Mouse (Mus musculus) MEL (cell line): Measurements from ENCODE around the gene Anapc15. TPM values are rescaled to one million over a fixed set of nuclear protein-coding genes. Genes with fewer than 3 reads are reported as not detected.
A peak's percentile ranks its signal among the peaks of the same experiment; 100 is the strongest.
"Not testable (repeated sequence)": the region's sequence is repeated elsewhere in the genome, so short reads cannot be mapped to it uniquely, and the experiment has no call there.

ENCODE experiments used
- DNase-seq: peaks from one replicate; pipeline ENCODE4 v3.0.0; 2011; ENCODE audit warnings: low read depth, low spot score
- H3K27ac ChIP-seq: 2 replicates; pipeline ENCODE4 v1.5.1; 2012; ENCODE audit warnings: low read depth, mild to moderate bottlenecking, control low read depth, low read length, moderate library complexity; ENCODE audit not compliant: control insufficient read depth
- H3K27me3 ChIP-seq, 2 experiments: fragments of 150-350 bp in 1 of 2; sonication (generic) in 1 of 2; 2 replicates each; pipeline ENCODE4 v1.6.1; 2012; ENCODE audit warnings: low read length in 2 of 2, mild to moderate bottlenecking in 2 of 2, improper control_type of control experiment in 1 of 2, moderate library complexity in 1 of 2; ENCODE audit not compliant: insufficient read depth in 2 of 2, control insufficient read depth in 1 of 2
- H3K36me3 ChIP-seq, 2 experiments: 2 replicates each; pipeline ENCODE4 v1.6.1; 2012 to 2014; ENCODE audit warnings: low read length in 2 of 2, improper control_type of control experiment in 1 of 2, inconsistent platforms in 1 of 2, mild to moderate bottlenecking in 1 of 2; ENCODE audit not compliant: insufficient read depth in 2 of 2, control insufficient read depth in 1 of 2
- H3K4me1 ChIP-seq, 2 experiments: fragments of 150-350 bp in 1 of 2; sonication (generic) in 1 of 2; 2 replicates each; pipeline ENCODE4 v1.6.1; 2012; ENCODE audit warnings: low read length in 2 of 2, improper control_type of control experiment in 1 of 2, mild to moderate bottlenecking in 1 of 2; ENCODE audit not compliant: insufficient read depth in 2 of 2, control insufficient read depth in 1 of 2
- H3K4me3 ChIP-seq, 2 experiments: fragments of 150-350 bp in 1 of 2; sonication (generic) in 1 of 2; 2 replicates each; pipeline ENCODE4 v1.5.1; 2012; ENCODE audit warnings: low read depth in 2 of 2, low read length in 2 of 2, mild to moderate bottlenecking in 2 of 2, moderate library complexity in 2 of 2, control low read depth in 1 of 2, improper control_type of control experiment in 1 of 2; ENCODE audit not compliant: control insufficient read depth in 1 of 2, insufficient read depth in 1 of 2
- H3K79me2 ChIP-seq: 2 replicates; pipeline ENCODE4 v1.6.1; 2012; ENCODE audit warnings: mild to moderate bottlenecking, low read length, moderate library complexity; ENCODE audit not compliant: control insufficient read depth, poor library complexity, insufficient read depth
- H3K9ac ChIP-seq: 2 replicates; pipeline ENCODE4 v1.6.1; 2012; ENCODE audit warnings: low read depth, mild to moderate bottlenecking, control low read depth, low read length, moderate library complexity; ENCODE audit not compliant: control insufficient read depth, poor library complexity, severe bottlenecking
- H3K9me3 ChIP-seq: fragments of 150-350 bp; sonication (generic); replicated peaks from 2 replicates; pipeline ENCODE4 v1.6.1; 2012; ENCODE audit warnings: mild to moderate bottlenecking, low read length, improper control_type of control experiment, moderate library complexity; ENCODE audit not compliant: insufficient read depth
- CHD1 ChIP-seq: IDR thresholded peaks from 2 replicates; pipeline ENCODE4 v1.6.1; 2012; ENCODE audit warnings: low read depth, mild to moderate bottlenecking, inconsistent platforms, low read length, improper control_type of control experiment
- CTCF ChIP-seq, 3 experiments: IDR thresholded peaks in 2 of 3; conservative IDR thresholded peaks in 1 of 3; 2 replicates each; pipeline ENCODE4 v1.5.1; 2011 to 2012; ENCODE audit warnings: low read length in 3 of 3, low read depth in 2 of 3, mild to moderate bottlenecking in 2 of 3, improper control_type of control experiment in 1 of 3, inconsistent platforms in 1 of 3, mixed read lengths in 1 of 3, moderate library complexity in 1 of 3; ENCODE audit not compliant: control insufficient read depth in 1 of 3, insufficient read depth in 1 of 3, poor library complexity in 1 of 3, severe bottlenecking in 1 of 3
- E2F4 ChIP-seq: IDR thresholded peaks from 2 replicates; pipeline ENCODE4 v1.6.1; 2011; ENCODE audit warnings: low read depth, low read length, improper control_type of control experiment, borderline replicate concordance
- EP300 ChIP-seq, 2 experiments: IDR thresholded peaks; 2 replicates each; pipeline ENCODE4 v1.6.1; 2011; ENCODE audit warnings: improper control_type of control experiment in 2 of 2, low read length in 2 of 2, low read depth in 1 of 2, mild to moderate bottlenecking in 1 of 2
- ETS1 ChIP-seq: IDR thresholded peaks from 2 replicates; pipeline ENCODE4 v1.6.1; 2012; ENCODE audit warnings: low read depth, mild to moderate bottlenecking, inconsistent platforms, low read length, improper control_type of control experiment, moderate library complexity
- GATA1 ChIP-seq: IDR thresholded peaks from 2 replicates; pipeline ENCODE4 v1.6.1; 2011; ENCODE audit warnings: low read depth, low read length, improper control_type of control experiment
- JUND ChIP-seq: IDR thresholded peaks from 2 replicates; pipeline ENCODE4 v1.6.1; 2011; ENCODE audit warnings: low read depth, mild to moderate bottlenecking, improper control_type of control experiment, low read length
- MAX ChIP-seq: IDR thresholded peaks from 2 replicates; pipeline ENCODE4 v1.6.1; 2011; ENCODE audit warnings: low read length, improper control_type of control experiment
- MEF2A ChIP-seq: IDR thresholded peaks from 2 replicates; pipeline ENCODE4 v1.6.1; 2014; ENCODE audit warnings: low read depth, mild to moderate bottlenecking, inconsistent platforms, low read length, improper control_type of control experiment; ENCODE audit not compliant: poor library complexity, insufficient replicate concordance, severe bottlenecking; ENCODE audit errors: extremely low read depth
- MXI1 ChIP-seq: IDR thresholded peaks from 2 replicates; pipeline ENCODE4 v1.6.1; 2011; ENCODE audit warnings: mild to moderate bottlenecking, low read depth, low read length, improper control_type of control experiment
- NELFE ChIP-seq: IDR thresholded peaks from 2 replicates; pipeline ENCODE4 v1.6.1; 2011; ENCODE audit warnings: low read depth, low read length, improper control_type of control experiment
- NRF1 ChIP-seq: IDR thresholded peaks from 2 replicates; pipeline ENCODE4 v1.6.1; 2014; ENCODE audit warnings: low read depth, mild to moderate bottlenecking, inconsistent platforms, low read length, improper control_type of control experiment, moderate library complexity; ENCODE audit not compliant: poor library complexity, insufficient read depth, severe bottlenecking
- POLR2AphosphoS5 ChIP-seq: IDR thresholded peaks from 2 replicates; pipeline ENCODE4 v1.6.1; 2012; ENCODE audit warnings: low read depth, borderline replicate concordance, mild to moderate bottlenecking, inconsistent platforms, low read length, moderate library complexity, mixed read lengths
- SIN3A ChIP-seq: IDR thresholded peaks from 2 replicates; pipeline ENCODE4 v1.6.1; 2012; ENCODE audit warnings: low read length, improper control_type of control experiment, inconsistent platforms
- TAL1 ChIP-seq: IDR thresholded peaks from 2 replicates; pipeline ENCODE4 v1.6.1; 2012; ENCODE audit warnings: mild to moderate bottlenecking, inconsistent platforms, low read length, moderate library complexity, mixed read lengths
- TBP ChIP-seq: IDR thresholded peaks from 2 replicates; pipeline ENCODE4 v1.8.0; 2011; ENCODE audit warnings: low read depth, low read length, improper control_type of control experiment
- UBTF ChIP-seq: IDR thresholded peaks from 2 replicates; pipeline ENCODE4 v1.6.1; 2012; ENCODE audit warnings: low read depth, mild to moderate bottlenecking, inconsistent platforms, low read length, improper control_type of control experiment, moderate library complexity, borderline replicate concordance; ENCODE audit not compliant: insufficient read depth
- USF1 ChIP-seq: IDR thresholded peaks from 2 replicates; pipeline ENCODE4 v1.6.1; 2014; ENCODE audit warnings: low read depth, mild to moderate bottlenecking, inconsistent platforms, low read length, improper control_type of control experiment, moderate library complexity
- ZKSCAN1 ChIP-seq: IDR thresholded peaks from 2 replicates; pipeline ENCODE4 v1.6.1; 2012; ENCODE audit warnings: low read depth, mild to moderate bottlenecking, inconsistent platforms, low read length, improper control_type of control experiment, moderate library complexity
- polyA plus RNA-seq, 2 experiments: library from polyadenylated mRNA; stranded (reverse) in 1 of 2; unstranded in 1 of 2; fragments of >175 nt in 1 of 2; fragments of >200 nt in 1 of 2; gene quantifications; 2 replicates each; pipeline versions ENCODE4 v1.2.1 to v1.2.4; 2012; ENCODE audit warnings: low replicate concordance in 2 of 2, low read depth in 1 of 2; ENCODE audit not compliant: insufficient read length in 2 of 2, insufficient read depth in 1 of 2, missing spikeins in 1 of 2
- total RNA-seq: library from RNA; depleted of rRNA; stranded (reverse); fragments of 300-350 nt; gene quantifications from 2 replicates; pipeline ENCODE4 v1.2.3, GENCODE M21; 2012; rRNA removed

The Anapc15 gene
- total and polyA plus RNA-seq, 3 experiments, result 68.7 to 103 TPM; not detected in 1

GRCm38 (mm10) chr7:101939758-101940157 is 76.2 kb downstream of the Anapc15 start:
- Histone ChIP-seq H3K27me3 (no peaks in the 10 kb centered on the region), H3K9ac (no peak overlapping the region), H3K36me3 (peaks cover 8 to 19% of the 10 kb centered on the region in 2 experiments), H3K9me3 (no peaks in the 10 kb centered on the region), H3K4me1 (peaks cover 4 to 18% of the 10 kb centered on the region in 2 experiments; a peak in 2 of 4 replicates), H3K27ac (no peak overlapping the region), H3K4me3 (no peak overlapping the region), H3K79me2 (peaks cover 48% of the 10 kb centered on the region)
- no peak for TF ChIP-seq NELFE
- no peak for TF ChIP-seq ZKSCAN1
- no peak for TF ChIP-seq USF1
- no peak for TF ChIP-seq TAL1
- no peak for TF ChIP-seq MAX
- no peak for TF ChIP-seq CHD1
- no peak for TF ChIP-seq JUND
- no peak for TF ChIP-seq UBTF
- no peak for TF ChIP-seq ETS1
- TF ChIP-seq MEF2A, result no peak
- no peak for TF ChIP-seq POLR2AphosphoS5
- no peak for TF ChIP-seq SIN3A
- no peak for TF ChIP-seq CTCF (IDR thresholded peaks at IDR 0.05 in 2 of 3, conservative IDR thresholded peaks at IDR 0.05 in 1 of 3; ENCODE audit: control insufficient read depth in 1 of 3, insufficient read depth in 1 of 3, low read depth in 2 of 3, low read length in 3 of 3, poor library complexity in 1 of 3, severe bottlenecking in 1 of 3)
- TF ChIP-seq E2F4, result no peak
- no peak for TF ChIP-seq TBP
- no peak for TF ChIP-seq NRF1
- DNase-seq, result no peak

- TF ChIP-seq GATA1 (peak; percentile 74), ETS1 (peak; percentile 92), TBP (0 out of 2 replicates have a peak, but pooled peaks have one; percentile 20), MXI1 (0 out of 2 replicates have a peak, but pooled peaks have one; percentile 38), EP300 (IDR thresholded peaks at IDR 0.05; ENCODE audit: low read depth in 1 of 2, low read length in 2 of 2) (peak in 1 of 2 experiments; percentile 41; a peak in 1 of 4 replicates), SIN3A (peak; percentile 88)
- H3K9me3 ChIP-seq, H3K4me1 ChIP-seq, H3K27me3 ChIP-seq: not testable (repeated sequence)
- peak overlapping the region; percentile 8; the same call in 1 of the 2 replicates for H3K9ac ChIP-seq
- peaks cover 0 to 13% of the 10 kb centered on the region in 2 experiments; a peak in 2 of 4 replicates for H3K36me3 ChIP-seq
- H3K79me2 ChIP-seq, result peaks cover 26% of the 10 kb centered on the region
- peak; percentile 85 for DNase-seq
- H3K4me3 ChIP-seq, result peak overlapping the region; percentile 8 to 31; a peak in 2 of 4 replicates
- H3K27ac ChIP-seq, result 0 out of 2 replicates have a peak overlapping the region, but pooled peaks have one; percentile 19
These were observed 85.5 kb downstream of the Anapc15 start for GRCm38 (mm10) chr7:101949008-101949407.

Other genes with a start within 250 kb of the Anapc15 start
- 59.0 and 84.5 TPM in 2 replicates for gene Clpb, start 200.1 kb upstream of the Anapc15 start, total RNA-seq
- 10 to 100 TPM in 1 of 2 experiments, not detected in 1; 71.5 TPM for gene Clpb, start 200.1 kb upstream of the Anapc15 start, polyA plus RNA-seq
- not detected in 2 replicates for gene Phox2a, start 45.4 kb upstream of the Anapc15 start, total RNA-seq
- gene Phox2a, start 45.4 kb upstream of the Anapc15 start, polyA plus RNA-seq, result not detected
- gene Inppl1, start 25.5 kb upstream of the Anapc15 start, total RNA-seq, result 9.5 and 11.7 TPM in 2 replicates
- gene Inppl1, start 25.5 kb upstream of the Anapc15 start, polyA plus RNA-seq, result 10 to 100 TPM in 1 of 2 experiments, not detected in 1; 31.3 TPM
- not detected in 2 replicates for gene Folr2, start 6.5 kb upstream of the Anapc15 start, total RNA-seq
- not detected for gene Folr2, start 6.5 kb upstream of the Anapc15 start, polyA plus RNA-seq
- gene Folr1, start 7.1 kb downstream of the Anapc15 start, total RNA-seq, result 0.12 TPM in 1 of 2 replicates, not detected in the other
- gene Folr1, start 7.1 kb downstream of the Anapc15 start, polyA plus RNA-seq, result under 1 TPM in 1 of 2 experiments, not detected in 1; 0.07 TPM
- 70.5 and 79.5 TPM in 2 replicates for gene Lamtor1, start 42.2 kb downstream of the Anapc15 start, total RNA-seq
- 100 to 1,000 TPM in 1 of 2 experiments, not detected in 1; 115 TPM for gene Lamtor1, start 42.2 kb downstream of the Anapc15 start, polyA plus RNA-seq
- 0.78 and 1.3 TPM in 2 replicates for gene Tomt, start 42.6 kb downstream of the Anapc15 start, total RNA-seq
- under 1 TPM in 1 of 2 experiments, not detected in 1; 0.82 TPM for gene Tomt, start 42.6 kb downstream of the Anapc15 start, polyA plus RNA-seq
- gene Lrrc51, start 70.2 kb downstream of the Anapc15 start, total RNA-seq, result 13.6 and 14.8 TPM in 2 replicates
- gene Lrrc51, start 70.2 kb downstream of the Anapc15 start, polyA plus RNA-seq, result 10 to 100 TPM in 1 of 2 experiments, not detected in 1; 30.8 TPM
- gene Numa1, start 70.4 kb downstream of the Anapc15 start, total RNA-seq, result 48.7 and 54.5 TPM in 2 replicates
- 10 to 100 TPM; 50.0 to 91.2 TPM for gene Numa1, start 70.4 kb downstream of the Anapc15 start, polyA plus RNA-seq
- 0.95 and 1.0 TPM in 2 replicates for gene Il18bp, start 155.0 kb downstream of the Anapc15 start, total RNA-seq
- gene Il18bp, start 155.0 kb downstream of the Anapc15 start, polyA plus RNA-seq, result 1 to 10 TPM in 1 of 2 experiments, not detected in 1; 1.8 TPM
- 17.3 and 18.5 TPM in 2 replicates for gene Rnf121, start 201.8 kb downstream of the Anapc15 start, total RNA-seq
- 10 to 100 TPM in 1 of 2 experiments, not detected in 1; 16.0 TPM for gene Rnf121, start 201.8 kb downstream of the Anapc15 start, polyA plus RNA-seq
- 15.3 and 16.6 TPM in 2 replicates for gene Xndc1, start 201.8 kb downstream of the Anapc15 start, total RNA-seq
- gene Xndc1, start 201.8 kb downstream of the Anapc15 start, polyA plus RNA-seq, result 10 to 100 TPM in 1 of 2 experiments, not detected in 1; 30.0 TPM
- 0.08 and 0.13 TPM in 2 replicates for gene Xntrpc, start 202.0 kb downstream of the Anapc15 start, total RNA-seq
- under 1 TPM in 1 of 2 experiments, not detected in 1; 0.14 TPM for gene Xntrpc, start 202.0 kb downstream of the Anapc15 start, polyA plus RNA-seq
- not detected in 2 replicates for gene Trpc2, start 219.4 kb downstream of the Anapc15 start, total RNA-seq
- not detected for gene Trpc2, start 219.4 kb downstream of the Anapc15 start, polyA plus RNA-seq
- not detected in 2 replicates for gene Art1, start 238.0 kb downstream of the Anapc15 start, total RNA-seq
- not detected for gene Art1, start 238.0 kb downstream of the Anapc15 start, polyA plus RNA-seq
- gene Art5, start 245.8 kb downstream of the Anapc15 start, total RNA-seq, result not detected in 2 replicates
- under 1 TPM in 1 of 2 experiments, not detected in 1; 0.04 TPM for gene Art5, start 245.8 kb downstream of the Anapc15 start, polyA plus RNA-seq